Comparison of ENCODE assay signal across 11 mouse cellular contexts in the genomic region with DNA sequence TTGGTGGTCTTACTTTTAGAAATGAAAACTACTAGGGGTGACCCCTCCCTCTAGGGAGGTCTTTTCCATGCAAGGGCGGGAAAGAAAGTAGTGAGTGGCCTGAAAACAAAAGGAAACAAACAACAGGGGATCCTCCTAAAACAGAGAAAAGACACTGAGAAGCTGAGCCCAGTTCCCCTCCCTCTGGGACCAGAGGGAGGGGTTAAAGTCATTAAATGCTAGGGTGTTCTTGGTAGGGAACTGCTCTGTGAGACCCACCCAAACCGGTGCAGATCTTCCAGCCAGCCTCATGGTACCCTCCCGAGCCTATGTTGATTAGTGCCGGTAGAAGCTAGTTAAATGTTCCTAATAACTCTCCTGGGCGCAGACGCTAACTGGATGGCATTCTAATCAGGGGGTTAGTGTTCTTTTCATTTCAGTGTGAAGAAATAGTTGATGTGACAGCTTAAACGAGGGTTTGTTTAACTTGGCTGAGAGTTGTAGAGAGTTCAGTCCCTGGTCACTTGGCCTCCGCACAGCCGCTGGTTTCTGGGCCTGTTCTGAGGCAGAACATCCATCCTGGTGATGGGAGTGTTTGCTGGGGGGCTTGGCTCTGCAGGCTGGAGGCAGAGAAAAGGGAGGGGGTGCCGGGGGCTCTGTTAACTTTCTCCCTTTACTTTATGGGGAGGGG. TPM values are rescaled to one million over a fixed set of nuclear protein-coding genes. Genes with fewer than 3 reads are reported as not detected.
DNase-seq lines count a peak whose midpoint lies in the region; ATAC-seq lines count a peak whose summit lies in the region.
"Had no signal": no experiment of that assay in that cellular context is flagged by ENCODE, and none has a peak within 500 bp of the region (broad histone marks: within the 10 kb centered on the region; RNA-seq: fewer than 3 reads in every experiment).

No protein-coding gene starts in this region.

- peak overlapping the region; percentile 34 for H3K4me2 ChIP-seq in kidney, embryonic 15.5 days
- no peak overlapping the region for H3K4me2 ChIP-seq in embryonic facial prominence, embryonic 15.5 days (replicated peaks)

- H3K27me3 ChIP-seq in kidney, embryonic 15.5 days: no peaks in the 10 kb centered on the region
- no peaks in the 10 kb centered on the region for H3K27me3 ChIP-seq in embryonic facial prominence, embryonic 15.5 days
- H3K27me3 ChIP-seq: megakaryocyte, embryonic 14.5 days had no signal

- no peaks in the 10 kb centered on the region for H3K36me3 ChIP-seq in kidney, embryonic 15.5 days
- H3K36me3 ChIP-seq in embryonic facial prominence, embryonic 15.5 days: no peaks in the 10 kb centered on the region

- H3K4me1 ChIP-seq in kidney, embryonic 15.5 days: peaks cover 29% of the 10 kb centered on the region
- peaks cover 26% of the 10 kb centered on the region for H3K4me1 ChIP-seq in embryonic facial prominence, embryonic 15.5 days

- H3K27ac ChIP-seq in kidney, embryonic 15.5 days: peak overlapping the region; percentile 82
- peak overlapping the region; percentile 28; the same call in 1 of the 2 replicates for H3K27ac ChIP-seq in embryonic facial prominence, embryonic 15.5 days (replicated peaks)
- H3K27ac ChIP-seq: left cerebral cortex, adult 2 months had no signal

- DNase-seq in kidney, adult 11 months: no peak
- DNase-seq in NIH3T3 (ENCODE audit: low read depth): peak; percentile 69
- DNase-seq in lung, postnatal 36 days: peak; percentile 35
- no peak for DNase-seq in layer of hippocampus, postnatal 25 days (ENCODE audit: extremely low spot score in 1 of 2, low spot score in 1 of 2)
- DNase-seq: forebrain, postnatal 0 days; heart, postnatal 4 days had no signal

- no peak overlapping the region for H3K9ac ChIP-seq in kidney, embryonic 15.5 days
- H3K9ac ChIP-seq in embryonic facial prominence, embryonic 15.5 days: no peak overlapping the region
- H3K9ac ChIP-seq: forebrain, postnatal 0 days had no signal

- WGBS in kidney, embryonic 15.5 days: 29% methylated on average over 10 of the region's 10 CpGs
- WGBS in embryonic facial prominence, embryonic 15.5 days: 27% methylated on average over 10 of the region's 10 CpGs

- H3K4me3 ChIP-seq in kidney, embryonic 15.5 days (replicated peaks): no peak overlapping the region; the same call in 1 of the 2 replicates
- no peak overlapping the region for H3K4me3 ChIP-seq in embryonic facial prominence, embryonic 15.5 days (replicated peaks)
- H3K4me3 ChIP-seq: left cerebral cortex, adult 2 months had no signal

- no peaks in the 10 kb centered on the region for H3K9me3 ChIP-seq in kidney, embryonic 15.5 days (replicated peaks)
- H3K9me3 ChIP-seq in embryonic facial prominence, embryonic 15.5 days (replicated peaks): no peaks in the 10 kb centered on the region
- H3K9me3 ChIP-seq: megakaryocyte, embryonic 14.5 days had no signal

- peak; percentile 42 for ATAC-seq in kidney, embryonic 15.5 days (replicated peaks; ENCODE audit: low FRiP score)
- no peak for ATAC-seq in embryonic facial prominence, embryonic 15.5 days (ENCODE audit: insufficient number of reproducible peaks, low FRiP score, low TSS enrichment, low read depth)
- ATAC-seq in megakaryocyte-erythroid progenitor cell, adult 5-6 weeks (replicated peaks; ENCODE audit: low FRiP score, low TSS enrichment, poor library complexity, severe bottlenecking): no peak
- ATAC-seq: forebrain, postnatal 0 days had no signal

RNA-seq across cellular contexts. Expression of a gene that starts 7.4 kb away (rescaled TPM):
- polyA plus RNA-seq in kidney, embryonic 15.5 days (2015; fragmentation: Nextera tagmentation; extraction: Ambion mirVana): 605 and 671 TPM in 2 replicates
- 485 and 487 TPM in 2 replicates for polyA plus RNA-seq in embryonic facial prominence, embryonic 15.5 days (2015; fragmentation: Nextera tagmentation; extraction: Ambion mirVana)
- total RNA-seq in layer of hippocampus, postnatal 25 days (2021): 100 to 1,000 TPM; 125 to 140 TPM
- 501 and 513 TPM in 2 replicates for total RNA-seq in megakaryocyte-erythroid progenitor cell, adult 5-6 weeks (2014; fragmentation: Nextera tagmentation)
- total RNA-seq in megakaryocyte-erythroid progenitor cell, adult 5-6 weeks (2017): 747 and 1,154 TPM in 2 replicates

RNA-seq across cellular contexts. Expression of a gene that starts 17.2 kb away (rescaled TPM):
- 98.5 and 105 TPM in 2 replicates for polyA plus RNA-seq in kidney, embryonic 15.5 days (2015; fragmentation: Nextera tagmentation; extraction: Ambion mirVana)
- polyA plus RNA-seq in embryonic facial prominence, embryonic 15.5 days (2015; fragmentation: Nextera tagmentation; extraction: Ambion mirVana): 111 and 122 TPM in 2 replicates
- 10 to 100 TPM; 36.7 to 59.1 TPM for total RNA-seq in layer of hippocampus, postnatal 25 days (2021)
- total RNA-seq in megakaryocyte-erythroid progenitor cell, adult 5-6 weeks (2014; fragmentation: Nextera tagmentation): 123 TPM in 2 replicates
- 79.5 and 95.0 TPM in 2 replicates for total RNA-seq in megakaryocyte-erythroid progenitor cell, adult 5-6 weeks (2017)

Comparison
In these comparisons a context has a peak if more than half of its experiments do, and no peak if none do; other contexts are left out.
1. DNase-seq: peak in NIH3T3 (single experiment) and lung, postnatal 36 days (single experiment); none in kidney, adult 11 months (single experiment) and layer of hippocampus, postnatal 25 days (0 of 2).